Mouse (Mus musculus): ENCODE data around the gene Prss37.

Gene Prss37
- long read RNA-seq, experiment 1, result 0 reads
- long read RNA-seq, experiment 2, result 0 reads

- intact Hi-C loops (cut with DNase I), result no loop called here
Observed at GRCm38 (mm10) chr6:40519408-40519807, at the start of gene Prss37. Gene Prss37 (minus strand): TSS chr6:40519508.

- intact Hi-C loops (cut with DNase I), result no loop called here
Observed at GRCm38 (mm10) chr6:40554950-40555349, 35.6 kb upstream of the Prss37 start, which contains the start of gene Olfr461. Gene Olfr461 (minus strand): TSS chr6:40555050.

GRCm38 (mm10) chr6:40544690-40545089 lies 25.4 kb upstream of the Prss37 start:
- intact Hi-C loops (cut with DNase I), result no loop called here

GRCm38 (mm10) chr6:40493229-40493628 lies 26.1 kb downstream of the Prss37 start, which contains the start of gene Tas2r108:
Gene Tas2r108 (plus strand): TSS chr6:40493529.
- intact Hi-C loops (cut with DNase I), result no loop called here

GRCm38 (mm10) chr6:40490933-40491332 lies 28.4 kb downstream of the Prss37 start, which contains the start of gene Tas2r137:
Gene Tas2r137 (plus strand): TSS chr6:40491233.
- intact Hi-C loops (cut with DNase I), result no loop called here

GRCm38 (mm10) chr6:40482318-40482717 lies 37.0 kb downstream of the Prss37 start:
- intact Hi-C loops (cut with DNase I), result no loop called here

- intact Hi-C loops (cut with DNase I), result loop anchor here (10.0 kb wide), 3 partner anchors 135 to 365 kb away; partner anchors contain the start of genes Agk and Tas2r138
Observed at GRCm38 (mm10) chr6:40479705-40480104, 39.6 kb downstream of the Prss37 start.

- intact Hi-C loops (cut with DNase I), result loop anchor here (10.0 kb wide), 3 partner anchors 139 to 369 kb away; partner anchors contain the start of genes Agk and Tas2r138
Observed at GRCm38 (mm10) chr6:40476132-40476531, 43.2 kb downstream of the Prss37 start.

GRCm38 (mm10) chr6:40471720-40472010 lies 47.6 kb downstream of the Prss37 start:
- intact Hi-C loops (cut with DNase I), result loop anchor here (2.0 to 10.0 kb wide), 5 partner anchors 35 to 373 kb away; partner anchors contain the start of genes Agk, E330009J07Rik and Tas2r138

GRCm38 (mm10) chr6:40470916-40471719 lies 48.2 kb downstream of the Prss37 start, which contains the start of gene Ssbp1:
Gene Ssbp1 (plus strand): TSS chr6:40471352.
- intact Hi-C loops (cut with DNase I), result loop anchor here (2.0 to 10.0 kb wide), 5 partner anchors 34 to 374 kb away; partner anchors contain the start of genes Agk, E330009J07Rik and Tas2r138

- intact Hi-C loops (cut with DNase I), result no loop called here
Observed at GRCm38 (mm10) chr6:40465710-40466109, 53.6 kb downstream of the Prss37 start.
